Mouse (Mus musculus): ENCODE measurements around the gene Adam12.

- TF ChIP-seq CTCF (IDR thresholded peaks at IDR 0.05; ENCODE audit: borderline replicate concordance, insufficient read depth, low read depth, low read length) = no peak
- no peak for TF ChIP-seq POLR2A (IDR thresholded peaks at IDR 0.05; ENCODE audit: borderline replicate concordance, insufficient read depth, low read length)
Observed at GRCm38 (mm10) chr7:134015226-134015625, 216.7 kb downstream of the Adam12 start.

Data from cerebellum, adult 2 months (tissue).